Mouse (Mus musculus) heart, embryonic 11.5 days (tissue): ENCODE measurements around the gene B130006D01Rik. TPM values are rescaled to one million over a fixed set of nuclear protein-coding genes. Genes with fewer than 3 reads are reported as not detected.

Source experiments
- ATAC-seq: fragments of 200-750 bp; cut with Nextera tagmentation; replicated peaks from 2 replicates; pipeline ENCODE4 v1.8.0; 2017; ENCODE audit warnings: moderate library complexity; ENCODE audit not compliant: insufficient number of reproducible peaks, low FRiP score, low TSS enrichment
- H3K27ac ChIP-seq: fragments of 300-500 bp; sonication (generic); 2 replicates; pipeline ENCODE4 v1.5.1; 2014; ENCODE audit warnings: mild to moderate bottlenecking, low read depth, low read length
- H3K27me3 ChIP-seq: fragments of 300-500 bp; sonication (generic); 2 replicates; pipeline ENCODE4 v1.6.1; 2014; ENCODE audit warnings: mild to moderate bottlenecking, low read length, mixed read lengths; ENCODE audit not compliant: control insufficient read depth, insufficient read depth
- H3K36me3 ChIP-seq: fragments of 300-500 bp; sonication (generic); 2 replicates; pipeline ENCODE4 v1.6.1; 2014; ENCODE audit warnings: mild to moderate bottlenecking, low read length, moderate library complexity, mixed read lengths; ENCODE audit not compliant: control insufficient read depth, insufficient read depth
- H3K4me1 ChIP-seq: fragments of 300-500 bp; sonication (generic); 2 replicates; pipeline ENCODE4 v1.6.1; 2014; ENCODE audit warnings: low read length; ENCODE audit not compliant: control insufficient read depth, insufficient read depth
- H3K4me2 ChIP-seq: fragments of 300-500 bp; sonication (generic); 2 replicates; pipeline ENCODE4 v1.6.1; 2014; ENCODE audit warnings: mild to moderate bottlenecking, moderate library complexity
- H3K4me3 ChIP-seq: fragments of 300-500 bp; sonication (generic); 2 replicates; pipeline ENCODE4 v1.5.1; 2014; ENCODE audit warnings: low read depth, low read length
- H3K9ac ChIP-seq: fragments of 300-500 bp; sonication (generic); 2 replicates; pipeline ENCODE4 v1.6.1; 2014; ENCODE audit warnings: mild to moderate bottlenecking, low read depth, low read length, moderate library complexity
- H3K9me3 ChIP-seq: fragments of 300-500 bp; sonication (generic); replicated peaks from 2 replicates; pipeline ENCODE4 v1.6.1; 2016; ENCODE audit warnings: low read length; ENCODE audit not compliant: control insufficient read depth
- WGBS: fragments of 180-500 bp; shearing (Covaris S2); extraction: QIAGEN DNeasy Blood & Tissue Kit; methylation state at CpG from one replicate; pipeline ENCODE4 v1.1.7; 2014; ENCODE audit not compliant: insufficient replicate concordance; 5-methylcytosine and 5-hydroxymethylcytosine counted together
- polyA plus RNA-seq: library from polyadenylated mRNA; unstranded; fragments of >200 nt; fragmentation: Nextera tagmentation; extraction: Ambion mirVana; gene quantifications from 2 replicates; pipeline ENCODE4 v1.2.1, GENCODE M21; 2014

B130006D01Rik gene
- polyA plus RNA-seq, 1 experiment from 2014 or later, result 0.70 TPM

DNA sequence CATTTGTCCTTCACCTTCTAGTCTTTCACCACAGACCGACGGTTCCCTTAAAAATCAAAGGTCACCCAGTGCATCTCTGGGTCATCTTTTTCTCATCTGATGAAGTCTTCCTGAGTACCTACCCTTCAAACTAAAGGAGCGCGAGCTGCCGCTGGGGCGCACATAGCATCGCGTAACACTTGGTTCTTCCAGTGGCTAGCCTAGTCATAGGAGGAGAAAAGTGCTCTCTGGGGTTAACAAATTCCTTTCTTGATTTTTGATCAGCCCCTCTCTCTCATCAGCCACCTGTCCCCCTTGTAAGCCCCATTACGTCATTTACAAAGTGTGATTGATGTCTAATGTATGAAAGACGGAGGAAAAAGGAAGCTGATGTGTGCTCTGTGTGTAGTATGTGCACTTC is 45.8 kb downstream of the B130006D01Rik start:
- no peak overlapping the region for H3K4me3 ChIP-seq
- H3K27ac ChIP-seq, result no peak overlapping the region
- no peaks in the 10 kb centered on the region for H3K4me1 ChIP-seq
- no peaks in the 10 kb centered on the region for H3K27me3 ChIP-seq
- ATAC-seq, result no peak
- WGBS, result 88% methylated on average over 10 of the region's 10 CpGs
- H3K9me3 ChIP-seq, result no peaks in the 10 kb centered on the region
- H3K9ac ChIP-seq, result no peak overlapping the region
- no peak overlapping the region for H3K4me2 ChIP-seq
- H3K36me3 ChIP-seq, result no peaks in the 10 kb centered on the region; the same call in 1 of the 2 replicates

DNA sequence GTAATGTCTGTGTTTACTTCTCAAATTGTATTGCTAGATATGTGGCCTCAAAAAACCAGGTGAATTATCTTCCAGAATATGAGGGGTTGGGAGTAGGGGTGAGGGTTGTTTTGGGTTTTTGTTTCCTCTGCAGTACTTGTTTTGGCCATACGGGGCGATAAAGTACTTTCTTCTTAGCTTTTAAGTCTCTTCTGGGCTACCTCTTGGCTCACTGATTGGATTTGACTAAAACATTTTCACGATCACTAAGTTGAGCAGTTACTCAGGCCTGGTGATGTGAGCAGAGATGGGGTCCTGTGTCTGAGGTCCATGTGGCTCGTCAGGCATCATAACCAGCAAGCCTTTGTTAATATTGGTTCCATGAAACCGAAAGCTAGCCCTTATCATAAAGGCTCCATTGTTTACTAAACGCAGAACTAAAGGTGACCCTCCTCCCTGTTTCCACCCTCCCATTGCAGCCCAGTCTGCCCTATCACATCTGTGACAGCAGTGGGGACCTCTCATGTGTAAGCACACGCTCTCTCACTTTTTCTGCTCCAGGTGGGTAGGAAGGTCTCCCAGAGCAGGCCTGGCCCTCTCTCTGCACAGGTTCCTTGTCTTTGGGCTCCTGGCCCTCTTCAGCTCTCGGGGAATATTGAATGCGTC is 47.5 kb downstream of the B130006D01Rik start:
- no peak for ATAC-seq
- no peak overlapping the region for H3K27ac ChIP-seq
- no peaks in the 10 kb centered on the region for H3K4me1 ChIP-seq
- H3K27me3 ChIP-seq, result no peaks in the 10 kb centered on the region
- no peak overlapping the region for H3K9ac ChIP-seq
- H3K36me3 ChIP-seq, result no peaks in the 10 kb centered on the region
- no peak overlapping the region for H3K4me3 ChIP-seq
- WGBS, result 60% methylated on average over 9 of the region's 9 CpGs
- H3K4me2 ChIP-seq, result no peak overlapping the region
- no peaks in the 10 kb centered on the region for H3K9me3 ChIP-seq

DNA sequence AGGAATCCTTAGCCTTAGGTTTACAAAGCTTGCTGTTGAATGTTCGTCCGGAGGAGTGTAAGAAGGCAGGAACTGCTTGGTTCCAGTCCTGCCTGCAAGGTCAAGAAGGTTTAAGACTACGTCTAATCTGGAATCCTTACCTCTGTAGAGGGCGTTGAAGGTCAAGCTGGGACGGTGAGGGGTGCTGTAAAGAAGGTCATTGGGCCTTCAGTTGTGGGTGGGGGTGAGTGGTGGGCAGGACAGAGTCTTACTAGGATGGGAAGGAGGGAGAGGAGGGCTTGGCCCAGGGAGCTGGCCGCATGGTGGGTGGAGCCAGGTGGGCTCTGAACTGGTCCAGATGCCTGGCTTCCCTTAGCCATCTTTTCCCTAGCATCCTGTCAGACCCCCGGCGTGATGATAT is 48.3 kb downstream of the B130006D01Rik start:
- no peak overlapping the region for H3K27ac ChIP-seq
- H3K36me3 ChIP-seq, result no peaks in the 10 kb centered on the region
- WGBS, result 79% methylated on average over 8 of the region's 8 CpGs
- H3K27me3 ChIP-seq, result no peaks in the 10 kb centered on the region
- no peaks in the 10 kb centered on the region for H3K4me1 ChIP-seq
- ATAC-seq, result no peak
- no peak overlapping the region for H3K4me2 ChIP-seq
- H3K9ac ChIP-seq, result no peak overlapping the region
- H3K4me3 ChIP-seq, result no peak overlapping the region
- no peaks in the 10 kb centered on the region for H3K9me3 ChIP-seq

GRCm38 (mm10) chr11:95773264-95773663 is 49.9 kb downstream of the B130006D01Rik start:
- no peak overlapping the region for H3K4me2 ChIP-seq
- no peak overlapping the region for H3K27ac ChIP-seq
- H3K4me1 ChIP-seq, result no peaks in the 10 kb centered on the region
- ATAC-seq, result no peak
- H3K27me3 ChIP-seq, result no peaks in the 10 kb centered on the region
- WGBS, result 80% methylated on average over 3 of the region's 3 CpGs
- H3K36me3 ChIP-seq, result no peaks in the 10 kb centered on the region
- no peak overlapping the region for H3K9ac ChIP-seq
- H3K9me3 ChIP-seq, result no peaks in the 10 kb centered on the region
- no peak overlapping the region for H3K4me3 ChIP-seq

Other genes with a start within 250 kb of the B130006D01Rik start
- 0.24 and 0.39 TPM in 2 replicates for gene Nxph3, start 209.0 kb upstream of the B130006D01Rik start, polyA plus RNA-seq
- gene Ngfr, start 135.9 kb upstream of the B130006D01Rik start, polyA plus RNA-seq, result 3.6 TPM in 2 replicates
- gene Phb, start 56.6 kb upstream of the B130006D01Rik start, polyA plus RNA-seq, result 273 and 295 TPM in 2 replicates
- 5.6 and 7.3 TPM in 2 replicates for gene Zfp652, start 10.9 kb upstream of the B130006D01Rik start, polyA plus RNA-seq
- 1.1 TPM in 1 of 2 replicates, not detected in the other for gene Phospho1, start 100.9 kb downstream of the B130006D01Rik start, polyA plus RNA-seq
- gene Gngt2, start 113.6 kb downstream of the B130006D01Rik start, polyA plus RNA-seq, result 43.1 and 44.6 TPM in 2 replicates
- gene Abi3, start 118.9 kb downstream of the B130006D01Rik start, polyA plus RNA-seq, result 11.5 and 21.1 TPM in 2 replicates
- gene B4galnt2, start 191.3 kb downstream of the B130006D01Rik start, polyA plus RNA-seq, result 0.11 TPM in 1 of 2 replicates, not detected in the other